Comparison of ENCODE assay signal across 10 mouse cellular contexts in the genomic region with DNA sequence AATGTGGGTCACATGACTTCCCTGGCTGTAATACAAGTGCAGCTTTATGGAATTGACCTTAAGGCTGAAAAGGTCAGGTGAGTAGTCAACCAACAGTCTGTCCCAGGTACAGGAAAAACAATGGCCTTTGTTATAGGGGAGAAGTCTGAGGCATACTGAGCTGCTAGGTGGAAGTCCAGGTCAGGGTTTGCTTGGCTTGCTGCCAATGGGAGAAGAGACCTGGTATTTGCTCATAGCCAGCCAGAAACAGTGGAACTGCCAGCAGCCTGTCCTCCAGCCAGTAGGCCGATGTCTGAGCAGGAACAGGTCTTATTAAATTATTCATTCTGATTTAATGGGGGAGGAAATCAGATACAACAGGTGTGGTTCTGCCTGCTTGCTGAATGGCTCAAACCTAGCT. TPM values are rescaled to one million over a fixed set of nuclear protein-coding genes. Genes with fewer than 3 reads are reported as not detected.
DNase-seq lines count a peak whose midpoint lies in the region; ATAC-seq and TF ChIP-seq lines count a peak whose summit lies in the region.
"Had no signal": no experiment of that assay in that cellular context is flagged by ENCODE, and none has a peak within 500 bp of the region (broad histone marks: within the 10 kb centered on the region; RNA-seq: fewer than 3 reads in every experiment).

No protein-coding gene starts in this region.

- H3K36me3 ChIP-seq in lung, embryonic 14.5 days (ENCODE audit: insufficient read depth): no peaks in the 10 kb centered on the region
- H3K36me3 ChIP-seq in kidney, embryonic 14.5 days (ENCODE audit: control insufficient read depth, insufficient read depth, low read length): no peaks in the 10 kb centered on the region
- H3K36me3 ChIP-seq in stomach, embryonic 15.5 days: no peaks in the 10 kb centered on the region
- H3K36me3 ChIP-seq: G1E had no signal

- peak; percentile 62; the same call in 1 of the 2 replicates for ATAC-seq in lung, embryonic 14.5 days (ENCODE audit: insufficient read depth)
- peak; percentile 69 for ATAC-seq in kidney, embryonic 14.5 days (ENCODE audit: low FRiP score, low TSS enrichment)
- ATAC-seq in stomach, embryonic 15.5 days (ENCODE audit: insufficient read depth, low FRiP score, low read depth): peak; percentile 65
- ATAC-seq: midbrain, embryonic 16.5 days had no signal

- H3K27ac ChIP-seq in lung, embryonic 14.5 days (ENCODE audit: low read depth): peak overlapping the region; percentile 44; the same call in 1 of the 2 replicates
- H3K27ac ChIP-seq in kidney, embryonic 14.5 days (ENCODE audit: low read depth, low read length): no peak overlapping the region
- H3K27ac ChIP-seq in stomach, embryonic 15.5 days: no peak overlapping the region

- TF ChIP-seq POLR2A in lung, adult 2 months (IDR thresholded peaks at IDR 0.05; ENCODE audit: borderline replicate concordance, extremely low read depth, low read depth, low read length): no peak

- H3K4me2 ChIP-seq in lung, embryonic 14.5 days: no peak overlapping the region
- no peak overlapping the region for H3K4me2 ChIP-seq in kidney, embryonic 14.5 days (replicated peaks; ENCODE audit: low read depth, low read length)
- H3K4me2 ChIP-seq in stomach, embryonic 15.5 days: no peak overlapping the region

- no peak overlapping the region for H3K9ac ChIP-seq in lung, embryonic 14.5 days
- H3K9ac ChIP-seq in kidney, embryonic 14.5 days (ENCODE audit: low read depth, low read length): no peak overlapping the region
- H3K9ac ChIP-seq in stomach, embryonic 15.5 days: no peak overlapping the region

- WGBS in lung, embryonic 14.5 days: 38% methylated on average over 1 of the region's 1 CpGs
- 51% methylated on average over 1 of the region's 1 CpGs for WGBS in lung, adult 2 months
- WGBS in kidney, embryonic 14.5 days: 67% methylated on average over 1 of the region's 1 CpGs
- WGBS in stomach, embryonic 15.5 days: 45% methylated on average over 1 of the region's 1 CpGs

- 0 out of 2 replicates have a peak, but pooled peaks cover 7% of the 10 kb centered on the region for H3K4me1 ChIP-seq in lung, embryonic 14.5 days (ENCODE audit: insufficient read depth)
- no peaks in the 10 kb centered on the region for H3K4me1 ChIP-seq in lung, adult 2 months (ENCODE audit: control insufficient read depth, insufficient read depth, low read length)
- H3K4me1 ChIP-seq in kidney, embryonic 14.5 days (ENCODE audit: control insufficient read depth, insufficient read depth, low read length): peaks cover 11% of the 10 kb centered on the region; the same call in 1 of the 2 replicates
- 0 out of 2 replicates have a peak, but pooled peaks cover 4% of the 10 kb centered on the region for H3K4me1 ChIP-seq in stomach, embryonic 15.5 days

- no peak for TF ChIP-seq CTCF in lung, embryonic 14.5 days (IDR thresholded peaks at IDR 0.05; ENCODE audit: low read depth)
- TF ChIP-seq CTCF in lung, adult 2 months (IDR thresholded peaks at IDR 0.05; ENCODE audit: insufficient read depth, low read length): no peak

- H3K27me3 ChIP-seq in lung, embryonic 14.5 days (ENCODE audit: insufficient read depth, low read length): no peaks in the 10 kb centered on the region
- H3K27me3 ChIP-seq in kidney, embryonic 14.5 days (ENCODE audit: control insufficient read depth, insufficient read depth, low read length): no peaks in the 10 kb centered on the region
- no peaks in the 10 kb centered on the region for H3K27me3 ChIP-seq in stomach, embryonic 15.5 days (replicated peaks)

- H3K9me3 ChIP-seq in lung, embryonic 14.5 days (ENCODE audit: low read depth, low read length): no peaks in the 10 kb centered on the region
- no peaks in the 10 kb centered on the region for H3K9me3 ChIP-seq in kidney, embryonic 14.5 days (ENCODE audit: control insufficient read depth, low read length)
- H3K9me3 ChIP-seq in stomach, embryonic 15.5 days: no peaks in the 10 kb centered on the region

- no peak overlapping the region for H3K4me3 ChIP-seq in lung, embryonic 14.5 days (ENCODE audit: low read depth, low read length)
- H3K4me3 ChIP-seq in lung, adult 2 months (replicated peaks; ENCODE audit: extremely low read depth, low read depth, low read length): no peak overlapping the region
- no peak overlapping the region for H3K4me3 ChIP-seq in kidney, embryonic 14.5 days (ENCODE audit: low read length)
- no peak overlapping the region for H3K4me3 ChIP-seq in stomach, embryonic 15.5 days (replicated peaks)

- DNase-seq in lung, embryonic 14.5 days: peak; percentile 77
- DNase-seq in lung, adult 2 months: no peak
- peak; percentile 25 to 58 for DNase-seq in cerebellum, postnatal 25 days
- no peak for DNase-seq in embryo, embryonic 10 days (ENCODE audit: low spot score)
- no peak for DNase-seq in thymus, postnatal 25 days
- no peak for DNase-seq in gastrocnemius, adult 18-20 months (ENCODE audit: low spot score)

RNA-seq across cellular contexts. Expression of gene Arhgap5, which starts 55.6 kb away (rescaled TPM):
- polyA plus RNA-seq in lung, embryonic 14.5 days (2014; fragmentation: Nextera tagmentation; extraction: Ambion mirVana): 53.3 and 56.6 TPM in 2 replicates
- 3.6 and 5.6 TPM in 2 replicates for polyA plus RNA-seq in lung, adult 2 months (2012; rRNA removed)
- 55.9 and 56.3 TPM in 2 replicates for polyA plus RNA-seq in kidney, embryonic 14.5 days (2014; fragmentation: Nextera tagmentation; extraction: Ambion mirVana)
- polyA plus RNA-seq in stomach, embryonic 15.5 days (2015; fragmentation: Nextera tagmentation; extraction: Ambion mirVana): 40.0 and 41.7 TPM in 2 replicates
- 10 to 100 TPM; 44.3 to 50.2 TPM for total RNA-seq in gastrocnemius, adult 18-20 months (2021)
- polyA plus RNA-seq: G1E had no signal

Comparison
In these comparisons a context has a peak if more than half of its experiments do, and no peak if none do; other contexts are left out.
1. DNase-seq: peak in lung, embryonic 14.5 days (single experiment) and cerebellum, postnatal 25 days (2 of 2); none in lung, adult 2 months (single experiment), embryo, embryonic 10 days (single experiment), thymus, postnatal 25 days (single experiment) and gastrocnemius, adult 18-20 months (single experiment).
2. Peak in every context shown above with its lines, with median percentiles within 50 percentile points of each other: ATAC-seq.